Mouse (Mus musculus): ENCODE measurements around the gene Bcl6.

DNA sequence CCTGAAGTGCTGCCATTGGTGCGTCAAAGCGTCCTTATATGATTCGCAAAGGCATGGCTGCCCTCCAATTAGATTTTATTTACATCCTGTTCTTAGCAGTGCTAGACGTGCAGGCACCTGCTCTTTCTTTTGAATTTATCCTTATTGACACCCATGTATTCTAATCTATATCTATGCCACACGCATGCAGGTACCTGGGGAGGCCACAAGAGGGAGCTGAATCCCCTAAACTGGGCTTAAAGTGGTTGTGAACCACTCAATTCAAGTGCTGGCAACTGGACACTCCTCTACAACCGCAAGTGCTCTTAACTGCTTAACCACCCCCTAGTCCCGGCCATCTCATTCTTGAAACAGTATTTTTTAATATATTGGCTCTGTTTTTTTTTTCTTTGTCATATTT is 21.4 kb downstream of the Bcl6 start:
- TF ChIP-seq ETS1 (conservative IDR thresholded peaks at IDR 0.05; ENCODE audit: low read depth, low read length) (no peak), EP300 (IDR thresholded peaks at IDR 0.05; ENCODE audit: low read length) (no peak), RAD21 (IDR thresholded peaks at IDR 0.05; ENCODE audit: low read depth, low read length) (peak; percentile 23), E2F4 (IDR thresholded peaks at IDR 0.05; ENCODE audit: insufficient replicate concordance, low read depth, low read length) (no peak), CTCF (conservative IDR thresholded peaks at IDR 0.05 in 1 of 2, IDR thresholded peaks at IDR 0.05 in 1 of 2; ENCODE audit: low read depth in 2 of 2, low read length in 2 of 2) (peak; percentile 59 to 72; a peak in 3 of 4 replicates), POLR2A (IDR thresholded peaks at IDR 0.05; ENCODE audit: low read depth, low read length) (no peak), CHD2 (IDR thresholded peaks at IDR 0.05; ENCODE audit: low read length) (no peak), ZC3H11A (IDR thresholded peaks at IDR 0.05; ENCODE audit: low read depth, low read length) (no peak), IRF4 (IDR thresholded peaks at IDR 0.05; ENCODE audit: low read depth, low read length) (no peak), TBP (conservative IDR thresholded peaks at IDR 0.05; ENCODE audit: low read depth, low read length) (no peak)
